Mouse (Mus musculus) neutrophil, adult 5-6 weeks (primary cell): Measurements from ENCODE around the gene Notch4. TPM values are rescaled to one million over a fixed set of nuclear protein-coding genes. Genes with fewer than 3 reads are reported as not detected.

Source experiments
- ATAC-seq: fragments of 151-379, 151-347 bp; 2 replicates; pipeline ENCODE4 v1.8.0; 2017; ENCODE audit warnings: mild to moderate bottlenecking, moderate TSS enrichment; ENCODE audit not compliant: insufficient number of reproducible peaks, poor library complexity, low FRiP score, severe bottlenecking; ENCODE audit errors: extremely low read depth
- total RNA-seq: library from RNA; stranded (forward); fragments of 200-1000 nt; gene quantifications from 2 replicates; pipeline ENCODE4 v1.2.3, GENCODE M21; 2017

Notch4 gene
- total RNA-seq, 1 experiment from 2014 or later: 0.58 TPM

- no peak for ATAC-seq
Observed at GRCm38 (mm10) chr17:34613830-34614229, 49.8 kb downstream of the Notch4 start.

- no peak for ATAC-seq
Observed at GRCm38 (mm10) chr17:34615871-34616270, 51.8 kb downstream of the Notch4 start, which contains the start of gene Egfl8. Gene Egfl8 (minus strand): TSS chr17:34615971.

- peak; percentile 80 for ATAC-seq
Observed at GRCm38 (mm10) chr17:34618999-34619398, 54.9 kb downstream of the Notch4 start.

- ATAC-seq: no peak
Observed at GRCm38 (mm10) chr17:34621006-34621405, 56.9 kb downstream of the Notch4 start.

- ATAC-seq: no peak
Observed at GRCm38 (mm10) chr17:34623161-34623560, 59.1 kb downstream of the Notch4 start.

- no peak for ATAC-seq
Observed at GRCm38 (mm10) chr17:34624981-34625380, 60.9 kb downstream of the Notch4 start.

- no peak for ATAC-seq
Observed at GRCm38 (mm10) chr17:34626062-34626772, 62.1 kb downstream of the Notch4 start.

GRCm38 (mm10) chr17:34626773-34627092 is 62.7 kb downstream of the Notch4 start:
- ATAC-seq: peak; percentile 40; the same call in 1 of the 2 replicates

- ATAC-seq: peak; percentile 31; the same call in 1 of the 2 replicates
Observed at GRCm38 (mm10) chr17:34627093-34627942, 63.2 kb downstream of the Notch4 start.

- ATAC-seq: no peak
Observed at GRCm38 (mm10) chr17:34627943-34628643, 64.0 kb downstream of the Notch4 start, which contains the start of gene Ppt2. Gene Ppt2 (minus strand): TSS chr17:34628510.

GRCm38 (mm10) chr17:34628644-34628967 is 64.5 kb downstream of the Notch4 start:
- no peak for ATAC-seq

- ATAC-seq: no peak
Observed at GRCm38 (mm10) chr17:34629221-34629751, 65.2 kb downstream of the Notch4 start, which contains the start of gene Prrt1. Gene Prrt1 (plus strand): TSS chr17:34629533.

- no peak for ATAC-seq
Observed at GRCm38 (mm10) chr17:34629796-34630603, 65.9 kb downstream of the Notch4 start.

- no peak for ATAC-seq
Observed at GRCm38 (mm10) chr17:34630761-34631301, 66.8 kb downstream of the Notch4 start.

GRCm38 (mm10) chr17:34631647-34632046 is 67.6 kb downstream of the Notch4 start:
- no peak for ATAC-seq

GRCm38 (mm10) chr17:34632261-34632691 is 68.2 kb downstream of the Notch4 start:
- peak; percentile 59 for ATAC-seq

- no peak for ATAC-seq
Observed at GRCm38 (mm10) chr17:34635671-34636070, 71.6 kb downstream of the Notch4 start.

- no peak for ATAC-seq
Observed at GRCm38 (mm10) chr17:34637459-34637858, 73.4 kb downstream of the Notch4 start.
